ENCODE assay signal across 23 mouse cellular contexts in genomic region chr9:54084245-54084644, GRCm38 (mm10). TPM values are rescaled to one million over a fixed set of nuclear protein-coding genes. Genes with fewer than 3 reads are reported as not detected.
A peak's percentile ranks its signal among the peaks of the same experiment; 100 is the strongest.
DNase-seq lines count a peak whose midpoint lies in the region; ATAC-seq lines count a peak whose summit lies in the region.
"Had no signal": no experiment of that assay in that cellular context is flagged by ENCODE, and none has a peak within 500 bp of the region (broad histone marks: within the 10 kb centered on the region; RNA-seq: fewer than 3 reads in every experiment).

No protein-coding gene starts in this region.

- DNase-seq in kidney, postnatal 25 days = no peak
- no peak for DNase-seq in frontal cortex, postnatal 14 days (ENCODE audit: low spot score in 2 of 2)
- no peak for DNase-seq in embryo, embryonic 11 days
- DNase-seq: adrenal gland, adult 2 months; adrenal gland, adult 8-10 months; adrenal gland, postnatal 10 days; adrenal gland, postnatal 14 days; adrenal gland, postnatal 25 days; adrenal gland, postnatal 36 days; B cell, adult 2 months; cerebellum, adult 11 months; cerebellum, adult 11-12 months had no signal

- H3K9ac ChIP-seq in intestine, embryonic 15.5 days = no peak overlapping the region

- H3K27ac ChIP-seq in intestine, embryonic 15.5 days = no peak overlapping the region

- no peaks in the 10 kb centered on the region for H3K4me1 ChIP-seq in intestine, embryonic 15.5 days (replicated peaks)

- H3K27me3 ChIP-seq in intestine, embryonic 15.5 days (replicated peaks) = no peaks in the 10 kb centered on the region
- H3K27me3 ChIP-seq: CH12.LX had no signal

- no peak overlapping the region for H3K4me2 ChIP-seq in intestine, embryonic 15.5 days (replicated peaks)

- ATAC-seq in common myeloid progenitor, adult 5-6 weeks (replicated peaks; ENCODE audit: low read depth, poor library complexity, severe bottlenecking) = 0 out of 2 replicates have a peak, but pooled peaks have one; percentile 25
- peak; percentile 82 for ATAC-seq in granulocyte monocyte progenitor cell, adult 5-6 weeks (replicated peaks; ENCODE audit: poor library complexity, severe bottlenecking)
- peak; percentile 79 for ATAC-seq in megakaryocyte, adult 5-6 weeks (ENCODE audit: poor library complexity, severe bottlenecking)
- ATAC-seq in megakaryocyte progenitor cell, adult 5-6 weeks (replicated peaks; ENCODE audit: poor library complexity) = 0 out of 2 replicates have a peak, but pooled peaks have one; percentile 42
- no peak for ATAC-seq in intestine, embryonic 15.5 days
- ATAC-seq: activated CD4-positive, CD25-positive, alpha-beta regulatory T cell, adult 4 months; CD4-positive, CD25-positive, alpha-beta regulatory T cell, adult 4 months; Patski had no signal

- no peaks in the 10 kb centered on the region for H3K9me3 ChIP-seq in intestine, embryonic 15.5 days
- H3K9me3 ChIP-seq: G1E had no signal

- no peaks in the 10 kb centered on the region for H3K36me3 ChIP-seq in intestine, embryonic 15.5 days
- H3K36me3 ChIP-seq: G1E had no signal

- 62% methylated on average over 3 of the region's 3 CpGs for WGBS in intestine, embryonic 15.5 days

- H3K4me3 ChIP-seq in intestine, embryonic 15.5 days (replicated peaks) = no peak overlapping the region

RNA-seq across cellular contexts. Expression of gene Tnfaip8l3, which starts 16.1 kb away (rescaled TPM):
- total RNA-seq in common myeloid progenitor, adult 5-6 weeks (2017) = not detected in 2 replicates
- not detected in 2 replicates for total RNA-seq in granulocyte monocyte progenitor cell, adult 5-6 weeks (2014; fragmentation: Nextera tagmentation)
- not detected in 2 replicates for total RNA-seq in granulocyte monocyte progenitor cell, adult 5-6 weeks (2017)
- not detected in 2 replicates for total RNA-seq in megakaryocyte, adult 5-6 weeks (2015)
- total RNA-seq in megakaryocyte, adult 5-6 weeks (2017) = 0.44 TPM in 1 of 2 replicates, not detected in the other
- total RNA-seq in megakaryocyte progenitor cell, adult 5-6 weeks (2015) = not detected in 2 replicates
- total RNA-seq in megakaryocyte progenitor cell, adult 5-6 weeks (2017) = 0.07 TPM in 1 of 2 replicates, not detected in the other
- 0.14 and 0.31 TPM in 2 replicates for polyA plus RNA-seq in intestine, embryonic 15.5 days (2015; fragmentation: Nextera tagmentation; extraction: Ambion mirVana)
- total RNA-seq: adrenal gland, postnatal 14 days; CH12.LX; MEL had no signal
- polyA plus RNA-seq: activated CD4-positive, CD25-positive, alpha-beta regulatory T cell, adult 4 months; CD4-positive, CD25-positive, alpha-beta regulatory T cell, adult 4 months; G1E; Patski had no signal
